ENCODE assay signal across 13 mouse cellular contexts in genomic region chr7:120703888-120704287, GRCm38 (mm10). TPM values are rescaled to one million over a fixed set of nuclear protein-coding genes. Genes with fewer than 3 reads are reported as not detected.
"Had no signal": no experiment of that assay in that cellular context is flagged by ENCODE, and none has a peak within 500 bp of the region (broad histone marks: within the 10 kb centered on the region; RNA-seq: fewer than 3 reads in every experiment).

No protein-coding gene starts in this region.

- H3K9ac ChIP-seq: midbrain, embryonic 15.5 days; stomach, embryonic 15.5 days had no signal

- DNase-seq: kidney, adult 11 months; kidney, adult 9 months; kidney, postnatal 36 days; lung, postnatal 4 days; thymus, adult 2 months; thymus, postnatal 25 days had no signal

- H3K9me3 ChIP-seq: limb, embryonic 10.5 days; midbrain, embryonic 10.5 days; midbrain, embryonic 15.5 days; stomach, embryonic 15.5 days had no signal

- H3K27me3 ChIP-seq: midbrain, embryonic 15.5 days; stomach, embryonic 15.5 days had no signal

- H3K4me3 ChIP-seq: limb, embryonic 10.5 days; midbrain, embryonic 10.5 days; midbrain, embryonic 15.5 days; stomach, embryonic 15.5 days had no signal

- H3K4me1 ChIP-seq: limb, embryonic 10.5 days; midbrain, embryonic 10.5 days; midbrain, embryonic 15.5 days had no signal

- H3K36me3 ChIP-seq: limb, embryonic 10.5 days; midbrain, embryonic 10.5 days; midbrain, embryonic 15.5 days; stomach, embryonic 15.5 days had no signal

- H3K4me2 ChIP-seq: liver, embryonic 11.5 days; midbrain, embryonic 15.5 days; stomach, embryonic 15.5 days had no signal

- H3K27ac ChIP-seq: kidney, postnatal 0 days; limb, embryonic 10.5 days; midbrain, embryonic 10.5 days; midbrain, embryonic 15.5 days; stomach, embryonic 15.5 days had no signal

- ATAC-seq: lung, postnatal 0 days; midbrain, embryonic 15.5 days had no signal

RNA-seq across cellular contexts. Expression of gene Pdzd9, which starts 33.7 kb away (rescaled TPM):
- polyA plus RNA-seq: thymus, adult 2 months had no signal
